Mouse (Mus musculus): ENCODE data around the gene Fam210b.

- TF ChIP-seq CTCF (IDR thresholded peaks at IDR 0.05; ENCODE audit: low read depth, low read length) (no peak), TAL1 (conservative IDR thresholded peaks at IDR 0.05; ENCODE audit: low read depth, low read length) (no peak), GATA1 (IDR thresholded peaks at IDR 0.05; ENCODE audit: borderline replicate concordance, low read length) (no peak), GATA2 (IDR thresholded peaks at IDR 0.05; ENCODE audit: borderline replicate concordance, low read depth, low read length) (no peak), POLR2AphosphoS5 (IDR thresholded peaks at IDR 0.05; ENCODE audit: insufficient replicate concordance, low read depth, low read length) (no peak)
Observed at GRCm38 (mm10) chr2:172405011-172405410, 59.6 kb downstream of the Fam210b start.
